Mouse (Mus musculus): Measurements from ENCODE around the gene Asap3.

Gene Asap3

DNA sequence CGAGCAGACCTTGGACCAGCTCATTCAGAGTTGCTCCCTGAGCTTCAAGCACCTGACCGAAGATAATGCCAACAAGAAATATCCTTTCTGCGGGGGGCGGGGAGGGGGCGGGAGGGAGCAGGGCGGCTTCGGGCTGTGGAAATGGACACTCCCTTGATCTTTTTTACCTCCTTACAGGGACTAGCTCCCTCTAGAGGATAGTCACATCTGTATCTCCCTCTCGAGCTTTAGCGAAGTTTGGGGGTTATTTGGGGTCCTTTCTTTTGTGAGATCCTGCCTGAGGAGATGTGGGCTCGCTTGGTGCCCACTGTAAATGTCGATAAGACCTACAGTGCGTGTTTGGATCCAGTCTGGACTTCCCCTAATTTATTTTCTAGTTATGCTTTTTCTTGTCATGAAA is 24.8 kb upstream of the Asap3 start:
- DNase-seq (ENCODE audit: low spot score), result no peak

DNA sequence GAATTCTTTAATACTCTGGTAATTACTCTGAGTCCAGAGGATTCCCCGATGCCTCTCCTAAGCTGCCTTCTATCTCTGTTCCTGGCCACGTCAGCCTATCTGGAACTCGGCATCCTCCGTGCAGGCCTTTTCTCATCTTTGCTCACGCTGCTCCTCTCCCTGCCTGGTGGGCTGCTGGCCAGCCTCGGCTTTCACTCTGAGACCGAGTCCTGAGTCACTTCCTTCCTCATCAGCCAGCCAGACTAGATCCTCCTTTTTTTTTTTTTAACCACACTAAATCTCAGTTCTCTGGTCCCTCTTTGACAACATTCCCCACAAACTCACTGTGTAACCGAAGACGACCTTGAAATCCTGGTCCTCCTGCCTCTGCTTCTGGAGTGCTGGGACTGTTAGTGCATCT is 20.8 kb upstream of the Asap3 start:
- no peak for DNase-seq (ENCODE audit: low spot score)

DNA sequence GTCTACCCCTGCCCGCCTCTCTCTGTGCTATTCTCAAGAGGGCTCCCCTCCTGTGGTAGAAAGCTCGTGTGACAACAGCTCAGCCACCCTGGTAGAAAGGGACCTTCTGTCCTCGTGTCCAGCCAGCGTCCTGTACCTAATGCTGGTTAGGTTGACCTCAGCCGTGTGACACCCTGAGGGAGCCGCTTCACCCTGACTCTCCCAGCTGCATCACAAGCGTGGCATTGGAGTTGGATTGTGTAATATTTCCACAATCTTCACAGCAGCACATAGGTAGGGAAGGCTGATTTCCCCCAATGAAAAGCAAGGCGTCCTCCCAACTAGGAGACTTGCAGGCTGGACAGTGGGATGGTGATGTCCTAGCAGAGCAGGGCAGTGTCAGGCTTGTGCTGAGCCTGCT is 19.9 kb upstream of the Asap3 start:
- DNase-seq (ENCODE audit: low spot score), result no peak

DNA sequence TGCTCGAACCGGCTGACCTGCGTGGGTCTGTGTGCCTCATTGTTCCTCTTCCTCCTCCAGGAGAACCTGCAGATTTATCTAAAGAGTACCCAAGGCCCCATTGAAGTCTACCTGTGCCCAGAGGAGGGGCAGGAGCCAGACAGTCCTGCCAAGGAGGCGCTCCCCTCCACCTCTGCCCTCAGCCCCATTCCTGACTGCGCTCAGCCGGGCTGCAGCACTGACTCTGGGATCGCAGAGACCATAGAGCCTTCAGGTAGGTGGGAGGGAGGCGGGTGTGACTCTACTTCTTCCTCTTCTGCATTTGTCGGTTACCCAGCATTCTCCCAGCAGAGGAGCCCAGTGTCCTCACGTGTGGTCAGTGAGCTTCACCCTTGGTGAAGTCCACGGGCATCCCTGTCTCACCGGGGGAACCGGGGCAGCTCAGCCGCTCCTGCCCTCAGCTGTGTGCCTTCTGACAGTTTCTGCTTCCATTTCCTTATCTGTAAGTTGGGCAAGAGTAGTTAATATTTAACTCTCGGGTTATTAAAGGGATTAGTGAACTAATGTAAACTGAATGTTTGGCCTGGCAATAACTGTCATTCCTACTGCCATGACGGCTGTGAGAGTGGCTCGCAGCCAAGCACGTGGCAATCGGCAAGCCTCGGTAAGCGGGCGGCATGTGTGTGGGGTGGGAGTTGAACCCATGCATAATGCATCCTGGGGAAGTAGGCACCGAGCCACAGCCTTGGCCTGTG is 19.3 kb upstream of the Asap3 start:
- no peak for DNase-seq (ENCODE audit: low spot score)

DNA sequence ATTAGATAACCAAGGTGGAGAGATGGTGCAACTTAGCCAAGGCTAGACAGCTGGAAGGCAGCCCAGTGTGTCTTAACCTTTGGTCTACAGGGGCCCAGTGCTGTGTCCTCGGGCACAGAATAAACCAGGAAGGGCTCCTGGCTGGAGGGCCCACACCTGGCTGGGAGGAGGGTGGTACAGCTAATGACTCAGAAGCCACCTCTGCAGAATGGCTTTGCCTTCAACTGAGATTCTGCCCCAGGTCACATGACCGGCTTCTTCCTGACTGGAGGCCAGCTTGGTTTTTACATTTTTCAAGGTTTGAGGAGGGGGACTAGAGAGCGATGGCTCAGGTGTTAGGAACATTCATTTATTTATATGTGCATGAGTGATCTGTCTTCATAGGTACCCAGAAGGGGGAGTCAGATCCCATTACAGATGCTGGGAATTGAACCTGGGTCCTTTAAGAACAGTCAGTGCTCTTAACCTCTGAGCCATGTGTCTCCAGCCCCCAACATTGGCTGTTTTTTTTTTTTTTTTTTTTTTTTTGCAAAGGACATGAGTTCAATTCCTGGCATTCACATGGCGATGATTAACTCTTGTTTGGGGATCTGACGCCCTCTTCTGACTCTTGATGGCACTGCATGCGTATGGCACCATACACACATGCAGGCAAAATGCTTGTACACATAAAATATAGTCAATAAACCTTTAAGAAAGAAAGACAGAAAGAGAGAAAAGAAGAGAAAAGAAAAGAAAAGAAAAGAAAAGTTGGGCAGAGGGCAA is 17.0 kb upstream of the Asap3 start:
- no peak for DNase-seq (ENCODE audit: low spot score)

DNA sequence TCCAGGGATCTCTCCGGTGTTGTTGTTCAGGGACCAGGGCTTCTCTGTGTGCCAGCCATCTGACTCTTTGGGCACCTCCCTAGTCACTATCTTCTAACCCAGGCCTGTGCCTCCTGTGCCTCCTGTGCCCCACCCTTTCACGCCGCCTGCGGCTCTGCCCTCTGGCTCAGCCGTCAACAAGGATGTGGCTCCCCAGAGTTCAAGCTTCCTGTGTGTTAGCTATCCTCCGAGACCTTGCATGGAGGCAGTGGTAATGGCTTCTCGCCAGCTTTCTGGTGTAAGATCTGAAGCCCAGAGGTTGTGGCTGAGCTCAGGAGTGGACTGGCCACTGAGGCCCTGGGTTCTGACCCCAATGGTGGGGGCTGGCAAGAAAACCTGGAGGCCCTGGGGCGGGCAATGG is 16.3 kb upstream of the Asap3 start:
- DNase-seq (ENCODE audit: low spot score), result no peak

DNA sequence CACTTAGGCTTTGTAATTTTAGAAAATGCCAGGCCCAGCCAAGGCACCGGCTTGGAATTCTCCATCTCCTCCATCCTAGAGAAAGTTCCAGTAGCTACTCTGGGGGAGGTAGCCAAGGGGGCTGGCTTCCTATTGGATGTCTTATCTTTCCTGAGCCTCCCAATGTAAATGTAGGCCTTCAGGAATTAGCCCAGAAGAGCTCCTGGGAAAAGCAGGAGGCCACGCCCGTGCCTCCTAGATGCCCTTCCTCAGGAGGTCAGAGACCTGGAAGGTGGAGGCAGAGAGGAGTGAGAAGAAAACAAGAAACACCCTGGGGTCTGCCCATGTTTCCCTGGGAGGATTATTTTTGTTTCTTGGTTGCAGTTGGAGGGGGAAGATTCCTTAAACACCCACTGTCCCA is 12.6 kb upstream of the Asap3 start:
- DNase-seq (ENCODE audit: low spot score), result no peak

DNA sequence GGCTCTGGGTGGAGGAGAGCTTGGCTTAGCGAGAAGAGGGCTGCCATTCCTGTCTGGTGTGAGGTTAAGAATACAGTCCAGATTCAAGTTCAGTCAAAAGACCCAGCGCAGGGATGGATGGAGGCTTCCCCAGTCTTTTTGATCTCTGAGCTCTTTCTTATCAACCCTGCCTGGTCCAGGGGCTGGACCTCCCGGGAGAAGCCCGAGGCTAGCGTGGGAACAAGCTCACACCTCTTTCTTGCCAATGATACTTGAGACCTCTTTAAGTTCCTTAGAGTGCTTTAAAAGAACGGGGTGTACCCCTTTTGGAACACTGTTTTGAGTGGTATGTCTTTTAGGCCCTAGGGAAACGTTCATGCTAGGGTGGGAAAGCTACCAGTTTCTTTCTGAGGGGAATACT is 11.1 kb upstream of the Asap3 start:
- DNase-seq (ENCODE audit: low spot score), result no peak

DNA sequence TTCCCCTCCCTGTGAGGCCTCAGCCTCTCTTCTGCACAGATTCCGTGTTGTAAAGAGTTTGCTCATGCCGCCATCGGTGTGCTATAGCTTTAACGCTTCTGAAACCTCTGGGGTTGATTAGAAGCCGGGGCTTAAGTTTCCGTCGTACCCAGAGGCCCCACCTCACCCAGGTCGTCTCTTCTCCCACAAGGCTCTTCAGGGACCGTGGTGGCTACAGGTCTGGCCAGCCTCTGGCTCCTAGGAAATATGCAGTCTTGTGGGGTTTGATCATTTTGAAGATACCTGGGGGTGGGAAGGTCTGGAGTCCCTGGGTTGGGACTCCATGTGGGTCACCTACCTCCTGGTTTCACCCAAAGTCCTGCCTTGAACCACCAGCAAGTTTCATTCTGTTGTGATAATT is 10.5 kb upstream of the Asap3 start:
- no peak for DNase-seq (ENCODE audit: low spot score)

DNA sequence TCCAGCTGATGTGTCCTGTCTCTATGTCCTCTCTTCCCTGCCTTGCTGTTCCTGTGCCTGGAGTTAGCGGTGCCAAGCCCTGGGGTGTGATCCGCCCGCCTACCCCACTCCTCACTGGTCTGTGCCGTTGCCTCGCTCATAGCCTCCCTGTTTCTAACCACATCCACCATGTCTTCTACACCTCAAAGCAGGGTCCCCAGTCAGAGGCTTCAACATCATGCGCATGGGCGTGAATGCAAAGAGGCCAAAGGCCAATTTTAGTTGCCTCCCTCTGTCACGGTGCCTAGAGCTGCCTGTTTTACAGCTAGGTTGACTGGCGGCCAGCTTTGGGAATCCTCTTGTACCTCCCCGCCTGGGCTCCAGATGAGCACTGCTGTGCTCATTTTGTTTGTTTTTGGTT is 10.0 kb upstream of the Asap3 start:
- no peak for DNase-seq (ENCODE audit: low spot score)

DNA sequence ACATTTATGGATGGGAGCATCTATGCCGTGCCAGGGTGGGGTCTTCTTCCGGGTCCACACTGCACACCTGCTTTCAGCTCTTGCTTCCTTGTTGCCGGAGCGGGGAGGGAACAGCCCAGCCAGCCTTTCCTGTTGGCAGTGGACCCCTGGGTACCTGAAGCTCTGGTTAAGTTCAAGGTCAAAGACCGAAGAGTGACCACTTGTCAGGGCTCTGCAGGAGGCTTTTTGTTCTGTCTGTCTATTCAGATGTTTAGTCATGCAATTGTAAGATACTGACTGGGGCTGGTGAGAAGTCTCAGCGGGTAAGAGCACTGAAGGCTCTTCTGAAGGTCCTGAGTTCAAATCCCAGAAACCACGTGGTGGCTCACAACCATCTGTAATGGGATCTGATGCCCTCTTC is 7.3 kb upstream of the Asap3 start:
- no peak for DNase-seq (ENCODE audit: low spot score)

DNA sequence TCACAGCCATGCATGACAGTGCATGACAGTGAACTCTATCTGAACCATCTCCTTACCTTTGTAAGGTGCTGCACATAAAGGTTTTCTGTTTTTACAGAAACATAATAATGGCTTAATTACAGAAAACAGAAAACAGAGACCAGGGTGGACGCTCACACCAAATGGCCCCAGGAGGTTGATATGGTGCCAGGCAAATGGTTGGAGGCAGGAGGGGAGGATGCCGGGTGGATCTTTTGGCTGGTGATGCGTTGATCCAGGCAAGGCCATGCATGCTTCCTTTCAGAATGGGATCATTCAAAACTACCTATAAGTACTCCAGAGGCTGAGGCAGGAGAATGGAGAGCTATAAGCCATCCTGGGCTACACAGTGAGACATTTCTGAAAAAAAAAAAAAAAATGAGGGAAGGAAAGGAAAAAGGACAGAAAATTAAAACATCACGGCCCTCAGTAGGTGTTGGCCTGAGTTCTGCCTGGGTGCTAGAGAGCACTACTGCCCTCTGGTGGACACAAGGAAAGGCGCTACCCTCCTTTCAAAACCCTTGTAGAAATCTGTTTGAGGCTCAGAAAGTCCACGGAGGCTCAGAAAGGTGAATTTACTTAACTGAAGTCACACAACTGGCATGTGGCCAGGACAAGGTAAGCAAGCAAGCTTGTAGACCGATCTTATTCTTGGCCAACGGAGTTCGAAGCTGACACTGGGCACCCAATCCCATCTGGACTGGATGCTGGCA is 6.4 kb upstream of the Asap3 start:
- no peak for DNase-seq (ENCODE audit: low spot score)

DNA sequence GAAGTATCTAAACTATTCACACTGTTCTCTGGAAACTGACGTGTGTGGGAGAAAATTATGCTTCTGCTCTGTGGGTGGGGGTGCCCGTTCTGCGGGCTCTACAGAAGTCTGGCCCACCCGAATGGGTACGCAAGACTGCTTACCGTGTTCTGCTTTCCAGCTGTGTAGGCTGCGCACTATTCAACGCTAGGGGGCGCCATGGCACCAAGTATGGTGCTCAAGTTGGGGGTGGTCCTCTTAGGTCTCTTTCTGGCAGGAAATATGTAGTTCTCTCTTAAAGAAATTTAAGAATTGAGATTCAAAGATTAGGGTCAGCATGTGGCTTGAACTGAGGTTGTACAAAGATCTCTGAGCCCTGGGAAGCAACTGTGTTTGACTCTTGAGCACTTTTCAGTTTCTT is 3.7 kb upstream of the Asap3 start:
- DNase-seq (ENCODE audit: low spot score), result no peak

DNA sequence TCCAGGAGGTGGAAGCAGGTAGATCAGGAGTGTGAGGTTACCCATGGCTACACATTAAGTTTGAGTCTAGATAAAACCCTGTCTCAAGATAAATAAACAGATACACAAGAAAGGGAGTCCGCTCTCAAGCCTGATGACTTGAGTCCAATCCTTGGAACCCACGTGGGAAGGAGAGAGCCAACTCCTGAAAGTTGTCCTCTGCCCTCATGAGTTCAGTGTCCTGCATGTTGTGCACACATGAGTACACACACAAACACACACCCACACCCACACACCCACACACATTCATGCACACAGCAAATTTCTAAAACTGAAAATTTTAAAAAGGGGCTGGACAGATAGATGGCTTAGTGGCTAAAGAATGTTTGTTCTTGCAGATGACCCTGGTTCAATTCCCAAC is 1.4 kb upstream of the Asap3 start:
- DNase-seq (ENCODE audit: low spot score), result no peak

DNA sequence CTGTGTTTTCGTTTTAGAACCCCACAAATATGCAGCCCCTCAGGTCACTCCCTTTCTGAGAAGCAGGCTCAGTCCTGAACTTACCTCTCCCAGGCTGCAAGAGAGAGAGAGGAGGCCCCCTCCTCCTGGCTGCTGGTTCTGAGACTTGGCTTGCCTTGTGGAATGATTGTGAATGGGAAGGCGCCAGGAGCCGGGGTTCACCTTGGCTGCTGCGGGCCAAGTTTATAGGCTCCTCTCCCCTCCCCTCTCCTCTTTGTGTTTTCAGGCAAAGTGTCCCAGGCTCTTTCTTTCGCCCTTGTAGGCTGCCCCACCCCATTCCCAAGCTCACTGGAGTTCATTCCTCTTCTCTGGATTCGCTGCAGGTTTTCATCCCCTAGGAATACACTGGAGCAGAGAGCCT is 778 bp downstream of the Asap3 start:
- no peak for DNase-seq (ENCODE audit: low spot score)

DNA sequence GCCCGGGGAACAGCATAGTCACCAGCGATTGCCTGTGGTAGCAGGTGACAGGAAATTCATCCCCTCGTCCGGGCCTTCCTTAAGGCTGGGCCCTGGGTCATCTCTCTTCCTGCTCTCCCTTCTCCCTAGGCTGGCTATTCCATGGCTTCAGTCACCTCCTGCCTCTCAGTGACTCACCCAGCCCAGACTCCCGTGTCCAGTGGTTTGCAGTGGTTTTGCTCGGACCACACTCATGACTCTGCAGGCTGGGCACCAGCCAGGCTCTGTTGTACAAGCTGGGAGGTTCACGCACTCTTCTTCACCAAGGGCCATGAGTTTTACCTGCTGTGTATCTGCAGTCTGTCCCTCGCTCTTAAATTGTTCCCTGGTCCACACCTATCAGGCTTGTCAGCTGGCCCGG is 4.8 kb downstream of the Asap3 start:
- DNase-seq (ENCODE audit: low spot score), result no peak

DNA sequence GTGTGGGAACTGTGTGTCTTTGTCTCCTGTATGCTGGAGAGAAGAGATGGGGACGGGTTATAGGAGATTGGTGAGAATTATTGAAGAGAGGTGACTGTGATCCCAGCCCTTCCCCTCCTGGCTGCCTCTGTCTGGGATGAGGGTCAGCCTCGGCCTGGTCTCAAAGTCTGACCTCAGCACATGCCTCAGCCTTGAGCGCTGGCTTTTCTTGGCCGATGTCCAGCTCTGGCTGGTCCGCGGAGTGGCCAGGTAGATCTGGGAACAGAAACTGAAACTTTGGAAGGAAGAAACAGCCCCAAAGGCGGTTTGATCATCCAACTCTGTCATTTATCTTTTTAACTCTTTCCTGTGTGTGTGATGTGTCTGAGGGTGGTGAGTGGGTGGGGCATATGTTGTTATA is 7.5 kb downstream of the Asap3 start:
- no peak for DNase-seq (ENCODE audit: low spot score)

DNA sequence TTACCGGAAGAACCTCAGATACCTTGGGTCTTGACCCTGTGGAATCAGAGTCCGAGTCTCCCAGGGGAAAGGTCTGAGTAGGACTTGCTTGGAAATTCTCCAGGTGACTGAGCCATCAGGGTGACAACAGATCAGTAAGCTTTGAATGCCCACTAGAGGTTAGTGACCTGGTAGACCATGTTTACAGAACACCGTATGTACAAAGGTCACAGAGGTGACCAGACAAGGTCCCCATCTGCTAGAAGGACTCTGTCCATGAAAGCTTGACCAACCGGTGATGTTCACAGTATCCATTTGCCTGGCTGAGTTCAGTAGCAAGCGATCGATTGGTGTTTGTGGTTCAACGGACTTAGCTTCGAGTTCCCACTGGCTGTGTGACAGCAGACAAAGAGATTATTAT is 8.7 kb downstream of the Asap3 start:
- DNase-seq (ENCODE audit: low spot score), result no peak

DNA sequence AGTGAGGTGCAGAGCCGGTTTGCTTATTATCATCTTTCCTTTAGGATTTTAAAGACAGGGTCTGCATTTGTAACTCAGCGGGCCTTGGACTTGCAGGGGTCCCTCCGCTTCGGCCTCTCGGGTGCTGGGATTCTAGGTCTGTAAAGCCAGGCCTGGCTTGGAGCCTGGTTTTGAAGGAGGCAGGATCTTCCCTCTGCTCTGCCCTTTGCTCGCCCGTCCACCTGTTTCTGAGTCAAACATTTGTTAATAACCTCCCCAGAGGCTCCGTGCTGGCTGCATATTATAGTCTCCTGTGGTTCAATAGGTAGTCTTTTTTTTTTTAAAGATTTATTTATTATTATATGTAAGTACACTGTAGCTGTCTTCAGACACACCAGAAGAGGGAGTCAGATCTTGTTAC is 9.4 kb downstream of the Asap3 start:
- DNase-seq (ENCODE audit: low spot score), result no peak

DNA sequence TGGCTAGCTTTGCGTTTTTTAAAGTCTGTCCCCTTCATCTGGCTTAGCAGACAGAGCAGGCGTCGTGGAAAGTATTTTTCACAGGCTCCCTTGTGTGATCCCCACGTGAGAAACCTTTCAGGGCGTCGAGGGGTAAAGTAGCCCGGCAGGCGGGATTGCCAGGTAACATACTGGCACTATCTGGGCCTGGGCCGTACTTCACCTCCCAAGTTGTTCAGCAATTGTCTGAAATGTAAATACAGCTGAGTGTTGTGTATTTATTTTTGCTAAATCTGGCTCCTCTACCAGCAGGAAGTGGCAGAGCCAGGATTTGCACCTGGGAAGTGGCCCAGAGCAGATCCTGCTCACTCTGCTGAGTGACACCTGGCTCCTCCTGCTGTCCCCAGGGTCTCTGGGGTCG is 10.9 kb downstream of the Asap3 start:
- DNase-seq (ENCODE audit: low spot score), result no peak

DNA sequence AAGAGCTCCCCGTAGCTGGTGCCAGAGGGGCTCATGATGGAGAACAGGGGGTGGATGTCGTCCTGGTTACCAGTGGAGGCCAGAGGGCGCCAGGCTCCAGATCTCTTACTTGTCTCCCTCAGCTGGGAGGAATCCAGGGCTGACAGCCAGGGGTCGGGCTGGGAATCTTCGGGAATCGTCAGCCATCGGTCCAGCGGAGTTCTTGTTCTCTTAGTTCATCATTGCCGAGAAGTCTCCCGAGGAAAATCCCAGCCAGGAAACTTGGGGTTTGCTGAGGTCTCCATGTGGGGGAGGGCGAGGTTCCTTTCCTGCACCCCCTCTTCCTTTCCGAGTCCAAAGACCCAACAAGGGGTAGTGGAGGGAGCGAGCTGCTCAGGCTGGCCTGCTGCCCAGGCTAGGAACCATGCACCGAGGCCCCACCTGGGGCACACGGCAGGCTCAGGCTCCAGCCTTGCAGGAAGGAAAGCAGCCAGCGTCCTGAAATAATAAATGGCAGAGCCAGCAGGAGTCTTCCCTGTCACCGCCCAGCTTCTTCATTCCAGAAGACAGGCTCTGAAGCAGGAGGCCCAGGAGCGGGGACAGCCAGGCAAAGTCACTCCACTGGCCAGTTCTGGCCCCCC is 12.5 kb downstream of the Asap3 start:
- DNase-seq (ENCODE audit: low spot score), result no peak

DNA sequence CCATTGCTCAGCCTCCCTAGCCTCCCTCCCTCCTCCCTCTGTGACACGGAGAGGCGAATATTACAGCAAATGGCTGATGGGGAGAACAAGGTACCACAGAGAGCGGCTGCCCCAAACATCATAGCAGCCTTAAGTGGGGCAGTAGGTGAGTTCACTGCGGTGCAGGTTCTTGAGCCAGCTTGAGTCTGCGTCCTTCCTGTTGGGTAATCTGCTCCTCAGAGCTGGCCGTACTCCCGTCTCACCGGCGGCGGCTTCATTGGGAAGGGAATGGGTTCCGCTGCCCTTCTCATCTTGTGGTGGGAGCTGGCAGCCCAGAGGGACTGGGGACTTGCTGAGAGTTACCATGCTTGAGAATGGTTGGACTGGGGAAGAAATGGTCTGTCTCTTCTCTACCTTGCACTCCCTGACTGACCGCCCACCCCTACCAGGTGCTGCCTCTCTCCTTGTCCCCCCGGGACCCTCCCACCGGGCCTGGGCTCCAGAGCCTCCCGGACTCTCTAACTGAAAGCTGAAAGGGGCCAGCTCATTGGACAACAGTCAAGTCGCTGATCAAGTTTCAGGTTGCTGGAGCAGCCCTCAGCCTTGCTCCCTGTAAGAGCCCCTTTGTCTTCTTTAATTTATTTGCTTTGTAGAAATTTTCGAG is 14.1 kb downstream of the Asap3 start:
- DNase-seq (ENCODE audit: low spot score), result no peak

Data from left cerebral cortex, adult 11 months (tissue).